Mouse (Mus musculus) neural tube, embryonic 10.5 days (tissue): ENCODE data around the gene Nav3.

ENCODE experiments used
- DNase-seq: peaks from one replicate; pipeline ENCODE4 v3.0.0-alpha.2; 2017; ENCODE audit warnings: low spot score; ENCODE audit errors: extremely low spot score

Nav3 gene

GRCm38 (mm10) chr10:110455838-110456493, at the start of gene Nav3:
Gene Nav3, minus strand, starts transcription at chr10:110456204.
- peak; percentile 80 for DNase-seq

- no peak for DNase-seq
Observed at GRCm38 (mm10) chr10:110485306-110485705, 29.3 kb upstream of the Nav3 start.

GRCm38 (mm10) chr10:110484822-110485221, 28.8 kb upstream of the Nav3 start:
- DNase-seq = no peak

- DNase-seq = no peak
Observed at GRCm38 (mm10) chr10:110479189-110479588, 23.2 kb upstream of the Nav3 start.

- no peak for DNase-seq
Observed at GRCm38 (mm10) chr10:110477689-110478314, 21.8 kb upstream of the Nav3 start.

- no peak for DNase-seq
Observed at GRCm38 (mm10) chr10:110474107-110474506, 18.1 kb upstream of the Nav3 start.

- DNase-seq = no peak
Observed at GRCm38 (mm10) chr10:110469445-110469844, 13.4 kb upstream of the Nav3 start.

- peak; percentile 66 for DNase-seq
Observed at GRCm38 (mm10) chr10:110455063-110455837, 754 bp downstream of the Nav3 start.

GRCm38 (mm10) chr10:110453566-110453965, 2.4 kb downstream of the Nav3 start:
- DNase-seq = no peak

- DNase-seq = no peak
Observed at GRCm38 (mm10) chr10:110440396-110440795, 15.6 kb downstream of the Nav3 start.

GRCm38 (mm10) chr10:110431078-110431477, 24.9 kb downstream of the Nav3 start:
- DNase-seq = no peak

- no peak for DNase-seq
Observed at GRCm38 (mm10) chr10:110429578-110429977, 26.4 kb downstream of the Nav3 start.

- DNase-seq = no peak
Observed at GRCm38 (mm10) chr10:110429052-110429451, 27.0 kb downstream of the Nav3 start.

GRCm38 (mm10) chr10:110421533-110421932, 34.5 kb downstream of the Nav3 start:
- DNase-seq = no peak

- DNase-seq = no peak
Observed at GRCm38 (mm10) chr10:110417003-110417402, 39.0 kb downstream of the Nav3 start.

- no peak for DNase-seq
Observed at GRCm38 (mm10) chr10:110415624-110416023, 40.4 kb downstream of the Nav3 start.

GRCm38 (mm10) chr10:110413281-110413897, 42.6 kb downstream of the Nav3 start:
- no peak for DNase-seq

GRCm38 (mm10) chr10:110402950-110403349, 53.1 kb downstream of the Nav3 start:
- DNase-seq = no peak

- no peak for DNase-seq
Observed at GRCm38 (mm10) chr10:110400642-110401041, 55.4 kb downstream of the Nav3 start.

GRCm38 (mm10) chr10:110398643-110399042, 57.4 kb downstream of the Nav3 start:
- DNase-seq = no peak

GRCm38 (mm10) chr10:110386476-110387197, 69.4 kb downstream of the Nav3 start:
- no peak for DNase-seq
